Mouse (Mus musculus) lung, embryonic 14.5 days (tissue): ENCODE measurements around the gene Slc29a2. TPM values are rescaled to one million over a fixed set of nuclear protein-coding genes. Genes with fewer than 3 reads are reported as not detected.

Experiments
- ATAC-seq: fragments of 200-750 bp; cut with Nextera tagmentation; 2 replicates; pipeline ENCODE4 v1.8.0; 2017; ENCODE audit warnings: mild to moderate bottlenecking, moderate TSS enrichment, moderate library complexity; ENCODE audit not compliant: insufficient read depth
- DNase-seq: peaks from one replicate; pipeline ENCODE4 v3.0.0-alpha.2; 2015
- H3K27ac ChIP-seq: fragments of 300-500 bp; sonication (generic); 2 replicates; pipeline ENCODE4 v1.5.1; 2014; ENCODE audit warnings: low read depth, mild to moderate bottlenecking, moderate library complexity
- H3K27me3 ChIP-seq: fragments of 300-500 bp; sonication (generic); 2 replicates; pipeline ENCODE4 v1.6.1; 2014; ENCODE audit warnings: low read length, control low read depth; ENCODE audit not compliant: insufficient read depth
- H3K36me3 ChIP-seq: fragments of 300-500 bp; sonication (generic); 2 replicates; pipeline ENCODE4 v1.6.1; 2014; ENCODE audit warnings: control low read depth; ENCODE audit not compliant: insufficient read depth
- H3K4me1 ChIP-seq: fragments of 300-500 bp; sonication (generic); 2 replicates; pipeline ENCODE4 v1.6.1; 2014; ENCODE audit warnings: antibody characterized with exemption, control low read depth; ENCODE audit not compliant: insufficient read depth
- H3K4me2 ChIP-seq: fragments of 300-500 bp; sonication (generic); 2 replicates; pipeline ENCODE4 v1.6.1; 2014; ENCODE audit warnings: mild to moderate bottlenecking
- H3K4me3 ChIP-seq: fragments of 300-500 bp; sonication (generic); 2 replicates; pipeline ENCODE4 v1.5.1; 2014; ENCODE audit warnings: low read depth, low read length
- H3K9ac ChIP-seq: fragments of 300-500 bp; sonication (generic); 2 replicates; pipeline ENCODE4 v1.6.1; 2014
- H3K9me3 ChIP-seq: fragments of 300-500 bp; sonication (generic); 2 replicates; pipeline ENCODE4 v1.6.1; 2016; ENCODE audit warnings: low read depth, low read length, control low read depth
- CTCF ChIP-seq: IDR thresholded peaks from 2 replicates; pipeline ENCODE4 v1.5.1; 2016; ENCODE audit warnings: antibody characterized with exemption, low read depth
- WGBS: fragments of 180-500 bp; shearing (Covaris S2); extraction: QIAGEN DNeasy Blood & Tissue Kit; methylation state at CpG from one replicate; pipeline ENCODE4 v1.1.7; 2014; 5-methylcytosine and 5-hydroxymethylcytosine counted together
- polyA plus RNA-seq: library from polyadenylated mRNA; unstranded; fragments of >200 nt; fragmentation: Nextera tagmentation; extraction: Ambion mirVana; gene quantifications from 2 replicates; pipeline ENCODE4 v1.2.1, GENCODE M21; 2014

The Slc29a2 gene
- polyA plus RNA-seq, 1 experiment from 2014 or later, result 3.4 TPM

- WGBS, result 1% methylated on average over 56 of the region's 56 CpGs
- TF ChIP-seq CTCF, result no peak
- no peaks in the 10 kb centered on the region for H3K9me3 ChIP-seq
- H3K4me1 ChIP-seq, result peaks cover 27% of the 10 kb centered on the region
- peak within 1 kb of the TSS; percentile 77 for H3K4me2 ChIP-seq
- DNase-seq (peak; percentile 92), ATAC-seq (peak; percentile 74)
- H3K27ac ChIP-seq, result peak within 1 kb of the TSS; percentile 95
- H3K36me3 ChIP-seq, result no peaks in the 10 kb centered on the region
- peaks cover 32% of the 10 kb centered on the region; the same call in 1 of the 2 replicates for H3K27me3 ChIP-seq
- peak within 1 kb of the TSS; percentile 76 for H3K9ac ChIP-seq
- H3K4me3 ChIP-seq, result peak within 1 kb of the TSS; percentile 62
Measured at GRCm38 (mm10) chr19:5067867-5068569, 44.4 kb downstream of the Slc29a2 start, which contains the start of gene Cd248. Gene Cd248 (plus strand): TSS chr19:5068078.

- Histone ChIP-seq H3K36me3 (no peaks in the 10 kb centered on the region), H3K9me3 (no peaks in the 10 kb centered on the region), H3K27me3 (peaks cover 32% of the 10 kb centered on the region; the same call in 1 of the 2 replicates), H3K9ac (peak overlapping the region; percentile 76), H3K27ac (peak overlapping the region; percentile 95; the same call in 1 of the 2 replicates), H3K4me3 (peak overlapping the region; percentile 62), H3K4me1 (peaks cover 27% of the 10 kb centered on the region), H3K4me2 (peak overlapping the region; percentile 77)
- DNase-seq (peak; percentile 41), ATAC-seq (no peak)
- WGBS, result 22% methylated on average over 21 of the region's 21 CpGs
- peak; percentile 33; the same call in 1 of the 2 replicates for TF ChIP-seq CTCF
Measured at GRCm38 (mm10) chr19:5068570-5069234, 45.0 kb downstream of the Slc29a2 start.

- no peaks in the 10 kb centered on the region for H3K36me3 ChIP-seq
- peak overlapping the region; percentile 62 for H3K4me3 ChIP-seq
- ATAC-seq, result no peak
- H3K9me3 ChIP-seq, result no peaks in the 10 kb centered on the region
- DNase-seq, result no peak
- H3K4me2 ChIP-seq, result peak overlapping the region; percentile 77
- WGBS, result 71% methylated on average over 5 of the region's 5 CpGs
- peaks cover 27% of the 10 kb centered on the region for H3K4me1 ChIP-seq
- H3K27ac ChIP-seq, result no peak overlapping the region
- peak overlapping the region; percentile 76 for H3K9ac ChIP-seq
- H3K27me3 ChIP-seq, result peaks cover 32% of the 10 kb centered on the region; the same call in 1 of the 2 replicates
- TF ChIP-seq CTCF, result no peak
Measured at GRCm38 (mm10) chr19:5069486-5069885, 45.8 kb downstream of the Slc29a2 start.

- 74% methylated on average over 7 of the region's 7 CpGs for WGBS
- no peaks in the 10 kb centered on the region for H3K36me3 ChIP-seq
- peak overlapping the region; percentile 77 for H3K4me2 ChIP-seq
- H3K27me3 ChIP-seq, result peaks cover 32% of the 10 kb centered on the region; the same call in 1 of the 2 replicates
- no peaks in the 10 kb centered on the region for H3K9me3 ChIP-seq
- ATAC-seq (no peak), DNase-seq (no peak)
- H3K27ac ChIP-seq, result peak overlapping the region; percentile 5; the same call in 1 of the 2 replicates
- peak overlapping the region; percentile 62 for H3K4me3 ChIP-seq
- no peak for TF ChIP-seq CTCF
- H3K4me1 ChIP-seq, result peaks cover 24% of the 10 kb centered on the region
- H3K9ac ChIP-seq, result peak overlapping the region; percentile 57
Measured at GRCm38 (mm10) chr19:5069978-5070377, 46.3 kb downstream of the Slc29a2 start.

- DNase-seq (no peak), ATAC-seq (no peak)
- peak overlapping the region; percentile 57 for H3K9ac ChIP-seq
- no peaks in the 10 kb centered on the region for H3K36me3 ChIP-seq
- H3K27me3 ChIP-seq, result peaks cover 32% of the 10 kb centered on the region; the same call in 1 of the 2 replicates
- 5% methylated on average over 11 of the region's 11 CpGs for WGBS
- H3K9me3 ChIP-seq, result no peaks in the 10 kb centered on the region
- H3K4me1 ChIP-seq, result peaks cover 18% of the 10 kb centered on the region
- no peak for TF ChIP-seq CTCF
- peak overlapping the region; percentile 77 for H3K4me2 ChIP-seq
- peak overlapping the region; percentile 86 for H3K27ac ChIP-seq
- peak overlapping the region; percentile 62 for H3K4me3 ChIP-seq
Measured at GRCm38 (mm10) chr19:5071077-5071476, 47.4 kb downstream of the Slc29a2 start.

GRCm38 (mm10) chr19:5071545-5072369, 48.1 kb downstream of the Slc29a2 start:
- peak overlapping the region; percentile 77 for H3K4me2 ChIP-seq
- H3K4me1 ChIP-seq, result peaks cover 16% of the 10 kb centered on the region
- H3K27me3 ChIP-seq, result peaks cover 32% of the 10 kb centered on the region; the same call in 1 of the 2 replicates
- peak overlapping the region; percentile 57 for H3K9ac ChIP-seq
- no peak for TF ChIP-seq CTCF
- H3K4me3 ChIP-seq, result peak overlapping the region; percentile 62
- H3K36me3 ChIP-seq, result no peaks in the 10 kb centered on the region
- no peaks in the 10 kb centered on the region for H3K9me3 ChIP-seq
- WGBS, result under 1% methylated on average over 40 of the region's 40 CpGs
- DNase-seq (peak; percentile 97), ATAC-seq (peak; percentile 84)
- peak overlapping the region; percentile 86 for H3K27ac ChIP-seq
